ENCODE assay signal across 10 mouse cellular contexts in genomic region chr7:3366705-3367516, GRCm38 (mm10). TPM values are rescaled to one million over a fixed set of nuclear protein-coding genes. Genes with fewer than 3 reads are reported as not detected.
DNase-seq lines count a peak whose midpoint lies in the region; ATAC-seq and TF ChIP-seq lines count a peak whose summit lies in the region.
"Had no signal": no experiment of that assay in that cellular context is flagged by ENCODE, and none has a peak within 500 bp of the region (broad histone marks: within the 10 kb centered on the region; RNA-seq: fewer than 3 reads in every experiment).

No protein-coding gene starts in this region.

- peak overlapping the region; percentile 66 for H3K4me2 ChIP-seq in heart, embryonic 11.5 days
- no peak overlapping the region for H3K4me2 ChIP-seq in midbrain, embryonic 11.5 days

- H3K36me3 ChIP-seq in heart, embryonic 11.5 days (ENCODE audit: control insufficient read depth, insufficient read depth, low read length), result no peaks in the 10 kb centered on the region
- H3K36me3 ChIP-seq in heart, adult 2 months (ENCODE audit: control insufficient read depth, insufficient read depth, low read length), result no peaks in the 10 kb centered on the region
- no peaks in the 10 kb centered on the region; the same call in 1 of the 2 replicates for H3K36me3 ChIP-seq in midbrain, embryonic 11.5 days (ENCODE audit: control insufficient read depth, insufficient read depth, low read length)
- peaks cover 46% of the 10 kb centered on the region for H3K36me3 ChIP-seq in midbrain, embryonic 10.5 days
- H3K36me3 ChIP-seq in limb, embryonic 10.5 days, result peaks cover 32% of the 10 kb centered on the region

- TF ChIP-seq EP300 in heart, adult 2 months (IDR thresholded peaks at IDR 0.05; ENCODE audit: insufficient read depth, low read depth, low read length), result no peak

- WGBS in heart, embryonic 11.5 days (ENCODE audit: insufficient replicate concordance), result 5% methylated on average over 42 of the region's 42 CpGs
- 17% methylated on average over 42 of the region's 42 CpGs for WGBS in heart, adult 2 months
- WGBS in midbrain, embryonic 11.5 days, result 8% methylated on average over 42 of the region's 42 CpGs
- WGBS in midbrain, embryonic 10.5 days, result 11% methylated on average over 42 of the region's 42 CpGs
- 6% methylated on average over 42 of the region's 42 CpGs for WGBS in limb, embryonic 10.5 days

- H3K4me1 ChIP-seq in heart, embryonic 11.5 days (ENCODE audit: control insufficient read depth, insufficient read depth, low read length), result peaks cover 4% of the 10 kb centered on the region; the same call in 1 of the 2 replicates
- no peaks in the 10 kb centered on the region for H3K4me1 ChIP-seq in heart, adult 2 months (ENCODE audit: control insufficient read depth, insufficient read depth, low read length)
- peaks cover 7% of the 10 kb centered on the region; the same call in 1 of the 2 replicates for H3K4me1 ChIP-seq in midbrain, embryonic 11.5 days (ENCODE audit: control insufficient read depth, insufficient read depth, low read length)
- H3K4me1 ChIP-seq in midbrain, embryonic 10.5 days, result peaks cover 19% of the 10 kb centered on the region
- H3K4me1 ChIP-seq in limb, embryonic 10.5 days, result peaks cover 20% of the 10 kb centered on the region

- peaks cover 28% of the 10 kb centered on the region for H3K27me3 ChIP-seq in heart, embryonic 11.5 days (ENCODE audit: control insufficient read depth, insufficient read depth, low read length)
- H3K27me3 ChIP-seq in heart, adult 2 months (ENCODE audit: control insufficient read depth, insufficient read depth, low read length), result peaks cover 9% of the 10 kb centered on the region
- peaks cover 18% of the 10 kb centered on the region for H3K27me3 ChIP-seq in midbrain, embryonic 11.5 days (ENCODE audit: control insufficient read depth, insufficient read depth, low read length)
- peaks cover 39% of the 10 kb centered on the region for H3K27me3 ChIP-seq in midbrain, embryonic 10.5 days (ENCODE audit: low read depth, poor library complexity, severe bottlenecking)
- H3K27me3 ChIP-seq in limb, embryonic 10.5 days (ENCODE audit: low read depth, poor library complexity, severe bottlenecking), result peaks cover 39% of the 10 kb centered on the region
- H3K27me3 ChIP-seq: CH12.LX had no signal

- no peaks in the 10 kb centered on the region for H3K79me2 ChIP-seq in heart, adult 2 months (replicated peaks; ENCODE audit: control insufficient read depth, insufficient read depth, low read length)

- no peak for TF ChIP-seq POLR2A in heart, adult 2 months (IDR thresholded peaks at IDR 0.05; ENCODE audit: insufficient read depth, low read depth, low read length)

- no peak overlapping the region for H3K9ac ChIP-seq in heart, embryonic 11.5 days (ENCODE audit: low read depth, low read length)
- H3K9ac ChIP-seq in heart, adult 2 months (ENCODE audit: low read depth, low read length), result no peak overlapping the region
- H3K9ac ChIP-seq in midbrain, embryonic 11.5 days (ENCODE audit: low read length), result no peak overlapping the region

- no peak for DNase-seq in heart, adult 2 months
- peak; percentile 84 for DNase-seq in midbrain, embryonic 11.5 days (ENCODE audit: low spot score, missing footprints)
- DNase-seq in midbrain, embryonic 10.5 days (ENCODE audit: low spot score), result no peak
- DNase-seq in limb, embryonic 10.5 days (ENCODE audit: low spot score), result peak; percentile 39
- no peak for DNase-seq in right cerebral cortex, postnatal 10 days (ENCODE audit: low spot score in 2 of 2)
- no peak for DNase-seq in cerebellum, postnatal 4 days (ENCODE audit: low spot score in 2 of 2)
- DNase-seq: cerebellum, adult 11-12 months had no signal

- ATAC-seq in heart, embryonic 11.5 days (replicated peaks; ENCODE audit: insufficient number of reproducible peaks, low FRiP score, low TSS enrichment), result no peak
- peak; percentile 46; the same call in 1 of the 2 replicates for ATAC-seq in midbrain, embryonic 11.5 days (ENCODE audit: low FRiP score)
- no peak for ATAC-seq in inflammation-experienced regulatory T-cells, adult 6 months

- no peak for TF ChIP-seq CTCF in heart, adult 2 months (IDR thresholded peaks at IDR 0.05)

- H3K9me3 ChIP-seq in heart, embryonic 11.5 days (replicated peaks; ENCODE audit: control insufficient read depth, low read length), result no peaks in the 10 kb centered on the region
- no peaks in the 10 kb centered on the region for H3K9me3 ChIP-seq in midbrain, embryonic 11.5 days (ENCODE audit: control insufficient read depth, low read length)
- no peaks in the 10 kb centered on the region for H3K9me3 ChIP-seq in midbrain, embryonic 10.5 days (replicated peaks)
- no peaks in the 10 kb centered on the region for H3K9me3 ChIP-seq in limb, embryonic 10.5 days (replicated peaks)

- intact Hi-C loops in heart, adult 2 months (cut with DNase I), result no loop called here

- H3K27ac ChIP-seq in heart, embryonic 11.5 days (ENCODE audit: low read depth, low read length), result no peak overlapping the region
- H3K27ac ChIP-seq in heart, adult 2 months, result no peak overlapping the region
- no peak overlapping the region for H3K27ac ChIP-seq in midbrain, embryonic 11.5 days (ENCODE audit: low read depth, low read length)
- no peak overlapping the region for H3K27ac ChIP-seq in midbrain, embryonic 10.5 days (replicated peaks)
- H3K27ac ChIP-seq in limb, embryonic 10.5 days, result no peak overlapping the region

- H3K4me3 ChIP-seq in heart, embryonic 11.5 days (ENCODE audit: low read depth, low read length), result peak overlapping the region; percentile 35
- no peak overlapping the region for H3K4me3 ChIP-seq in heart, adult 2 months
- no peak overlapping the region for H3K4me3 ChIP-seq in midbrain, embryonic 11.5 days (ENCODE audit: low read depth, low read length)
- no peak overlapping the region for H3K4me3 ChIP-seq in midbrain, embryonic 10.5 days
- H3K4me3 ChIP-seq in limb, embryonic 10.5 days, result peak overlapping the region; percentile 28

RNA-seq across cellular contexts. Expression of gene Cacng8, which starts 23.6 kb away (rescaled TPM):
- polyA plus RNA-seq in heart, embryonic 11.5 days (2014; fragmentation: Nextera tagmentation; extraction: Ambion mirVana), result 1.7 and 1.8 TPM in 2 replicates
- not detected for total RNA-seq in heart, adult 2 months (2021)
- polyA plus RNA-seq in heart, adult 2 months (2012; rRNA removed), result not detected in 2 replicates
- 4.0 and 4.7 TPM in 2 replicates for polyA plus RNA-seq in midbrain, embryonic 11.5 days (2014; fragmentation: Nextera tagmentation; extraction: Ambion mirVana)
- 5.1 and 8.3 TPM in 2 replicates for polyA plus RNA-seq in midbrain, embryonic 10.5 days (2016; fragmentation: Nextera tagmentation; extraction: Ambion mirVana)
- polyA plus RNA-seq in limb, embryonic 10.5 days (2016; fragmentation: Nextera tagmentation; extraction: Ambion mirVana), result 3.3 and 8.3 TPM in 2 replicates
- not detected for polyA plus RNA-seq in inflammation-experienced regulatory T-cells, adult 6 months (2017; shearing (Covaris generic))

RNA-seq across cellular contexts. Expression of gene Cacng7, which starts 34.2 kb away (rescaled TPM):
- polyA plus RNA-seq in heart, embryonic 11.5 days (2014; fragmentation: Nextera tagmentation; extraction: Ambion mirVana), result 0.24 and 0.27 TPM in 2 replicates
- total RNA-seq in heart, adult 2 months (2021), result 1 to 10 TPM; 4.3 to 5.4 TPM
- polyA plus RNA-seq in heart, adult 2 months (2012; rRNA removed), result 6.7 and 7.7 TPM in 2 replicates
- 4.2 and 4.4 TPM in 2 replicates for polyA plus RNA-seq in midbrain, embryonic 11.5 days (2014; fragmentation: Nextera tagmentation; extraction: Ambion mirVana)
- 1.7 and 2.7 TPM in 2 replicates for polyA plus RNA-seq in midbrain, embryonic 10.5 days (2016; fragmentation: Nextera tagmentation; extraction: Ambion mirVana)
- 0.67 and 2.4 TPM in 2 replicates for polyA plus RNA-seq in limb, embryonic 10.5 days (2016; fragmentation: Nextera tagmentation; extraction: Ambion mirVana)
- polyA plus RNA-seq in inflammation-experienced regulatory T-cells, adult 6 months (2017; shearing (Covaris generic)), result not detected

RNA-seq across cellular contexts. Expression of gene Cacng6, which starts 57.1 kb away (rescaled TPM):
- polyA plus RNA-seq in heart, embryonic 11.5 days (2014; fragmentation: Nextera tagmentation; extraction: Ambion mirVana), result 18.3 and 19.0 TPM in 2 replicates
- 1 to 10 TPM; 1.9 to 2.5 TPM for total RNA-seq in heart, adult 2 months (2021)
- 0.78 and 3.3 TPM in 2 replicates for polyA plus RNA-seq in heart, adult 2 months (2012; rRNA removed)
- not detected in 2 replicates for polyA plus RNA-seq in midbrain, embryonic 11.5 days (2014; fragmentation: Nextera tagmentation; extraction: Ambion mirVana)
- not detected in 2 replicates for polyA plus RNA-seq in midbrain, embryonic 10.5 days (2016; fragmentation: Nextera tagmentation; extraction: Ambion mirVana)
- 0.26 TPM in 1 of 2 replicates, not detected in the other for polyA plus RNA-seq in limb, embryonic 10.5 days (2016; fragmentation: Nextera tagmentation; extraction: Ambion mirVana)
- polyA plus RNA-seq in inflammation-experienced regulatory T-cells, adult 6 months (2017; shearing (Covaris generic)), result not detected
- total RNA-seq: CH12.LX had no signal

Comparison
In these comparisons a context has a peak if more than half of its experiments do, and no peak if none do; other contexts are left out.
1. H3K4me3 ChIP-seq: peak in heart, embryonic 11.5 days (single experiment) and limb, embryonic 10.5 days (single experiment); none in heart, adult 2 months (single experiment), midbrain, embryonic 11.5 days (single experiment) and midbrain, embryonic 10.5 days (single experiment).
2. DNase-seq: peak in midbrain, embryonic 11.5 days (single experiment) and limb, embryonic 10.5 days (single experiment); none in heart, adult 2 months (0 of 2), midbrain, embryonic 10.5 days (single experiment), right cerebral cortex, postnatal 10 days (0 of 2) and cerebellum, postnatal 4 days (0 of 2).